Mouse (Mus musculus) myocyte (in vitro differentiated cells): Measurements from ENCODE around the gene Rtn4ip1. TPM values are rescaled to one million over a fixed set of nuclear protein-coding genes. Genes with fewer than 3 reads are reported as not detected.

Experiments
- H3K27me3 ChIP-seq: one replicate; pipeline ENCODE4 v1.6.1; 2011; ENCODE audit not compliant: control insufficient read depth, insufficient read depth, insufficient read length
- H3K36me3 ChIP-seq: one replicate; pipeline ENCODE4 v1.6.1; 2011; ENCODE audit not compliant: control insufficient read depth, insufficient read depth
- H3K4me2 ChIP-seq: one replicate; pipeline ENCODE4 v1.6.1; 2011; ENCODE audit warnings: low read depth, control low read depth
- H3K4me3 ChIP-seq: one replicate; pipeline ENCODE4 v1.5.1; 2011; ENCODE audit warnings: mild to moderate bottlenecking, control low read depth, moderate library complexity
- H3K79me2 ChIP-seq: one replicate; pipeline ENCODE4 v1.6.1; 2011; ENCODE audit not compliant: control insufficient read depth, insufficient read depth
- H3ac ChIP-seq: one replicate; pipeline ENCODE4 v1.6.1; 2011; ENCODE audit not compliant: control insufficient read depth, insufficient read length
- CEBPB ChIP-seq: IDR thresholded peaks from 2 replicates; pipeline ENCODE4 v1.6.1; 2011; ENCODE audit warnings: mild to moderate bottlenecking, moderate library complexity; ENCODE audit not compliant: poor library complexity, insufficient read depth, severe bottlenecking
- E2F4 ChIP-seq: IDR thresholded peaks from one replicate; pipeline ENCODE4 v1.6.1; 2011; ENCODE audit warnings: mild to moderate bottlenecking, control low read depth, moderate library complexity; ENCODE audit not compliant: insufficient read depth
- MAX ChIP-seq: IDR thresholded peaks from one replicate; pipeline ENCODE4 v1.6.1; 2011; ENCODE audit warnings: low read depth, mild to moderate bottlenecking, control low read depth
- MYOD1 ChIP-seq, 3 experiments: IDR thresholded peaks; one replicate each; pipeline ENCODE4 v1.6.1; 2011; ENCODE audit warnings: control low read depth in 2 of 3, low read depth in 2 of 3, mild to moderate bottlenecking in 2 of 3, moderate library complexity in 1 of 3; ENCODE audit not compliant: insufficient read length in 2 of 3, control insufficient read depth in 1 of 3
- MYOG ChIP-seq, 3 experiments: IDR thresholded peaks; one replicate each; pipeline ENCODE4 v1.6.1; 2011; ENCODE audit warnings: control low read depth in 2 of 3, low read depth in 2 of 3, mild to moderate bottlenecking in 2 of 3; ENCODE audit not compliant: insufficient read length in 2 of 3, control insufficient read depth in 1 of 3, insufficient read depth in 1 of 3
- POLR2A ChIP-seq: IDR thresholded peaks from one replicate; pipeline ENCODE4 v1.6.1; 2011; ENCODE audit warnings: low read depth, mild to moderate bottlenecking, control low read depth, moderate library complexity; ENCODE audit not compliant: insufficient read length
- POLR2AphosphoS2 ChIP-seq: IDR thresholded peaks from one replicate; pipeline ENCODE4 v1.6.1; 2011; ENCODE audit warnings: low read depth, control low read depth; ENCODE audit not compliant: insufficient read length
- REST ChIP-seq: IDR thresholded peaks from one replicate; pipeline ENCODE4 v1.6.1; 2011; ENCODE audit warnings: mild to moderate bottlenecking, control low read depth, moderate library complexity; ENCODE audit not compliant: insufficient read depth, insufficient read length
- SRF ChIP-seq: IDR thresholded peaks from one replicate; pipeline ENCODE4 v1.6.1; 2011; ENCODE audit warnings: low read depth; ENCODE audit not compliant: control insufficient read depth, insufficient read length
- TCF12 ChIP-seq: IDR thresholded peaks from one replicate; pipeline ENCODE4 v1.6.1; 2011; ENCODE audit warnings: mild to moderate bottlenecking, control low read depth; ENCODE audit not compliant: poor library complexity, insufficient read depth, severe bottlenecking
- TCF3 ChIP-seq: IDR thresholded peaks from one replicate; pipeline ENCODE4 v1.6.1; 2011; ENCODE audit warnings: low read depth, control low read depth; ENCODE audit not compliant: insufficient read length
- USF1 ChIP-seq: IDR thresholded peaks from one replicate; pipeline ENCODE4 v1.6.1; 2011; ENCODE audit warnings: low read depth, mild to moderate bottlenecking, control low read depth, moderate library complexity
- polyA plus RNA-seq: library from polyadenylated mRNA; unstranded; fragments of >200 nt; fragmentation: generic; extraction: Trizol; gene quantifications from one replicate; pipeline ENCODE4 v1.2.1, GENCODE M21; 2012; ENCODE audit warnings: missing spikeins

The Rtn4ip1 gene
- polyA plus RNA-seq, 1 experiment: 9.1 TPM

GRCm38 (mm10) chr10:43871458-43871857 lies 30.1 kb upstream of the Rtn4ip1 start:
- H3ac ChIP-seq: no peak overlapping the region
- no peak overlapping the region for H3K4me2 ChIP-seq
- no peaks in the 10 kb centered on the region for H3K79me2 ChIP-seq
- no peak overlapping the region for H3K4me3 ChIP-seq
- no peak for TF ChIP-seq USF1
- TF ChIP-seq SRF: no peak
- TF ChIP-seq MYOG (IDR thresholded peaks at IDR 0.05; ENCODE audit: control insufficient read depth in 1 of 3, insufficient read depth in 1 of 3, insufficient read length in 2 of 3, low read depth in 2 of 3): no peak
- TF ChIP-seq CEBPB: no peak
- TF ChIP-seq MAX: no peak
- no peak for TF ChIP-seq E2F4
- TF ChIP-seq MYOD1 (IDR thresholded peaks at IDR 0.05; ENCODE audit: control insufficient read depth in 1 of 3, insufficient read length in 2 of 3, low read depth in 2 of 3): no peak
- TF ChIP-seq TCF3: no peak
- TF ChIP-seq TCF12: no peak
- TF ChIP-seq POLR2AphosphoS2: no peak
- no peak for TF ChIP-seq POLR2A
- no peak for TF ChIP-seq REST
- no peaks in the 10 kb centered on the region for H3K36me3 ChIP-seq
- no peaks in the 10 kb centered on the region for H3K27me3 ChIP-seq

GRCm38 (mm10) chr10:43887676-43888075 lies 13.9 kb upstream of the Rtn4ip1 start:
- Histone ChIP-seq H3K36me3 (peaks cover 23% of the 10 kb centered on the region), H3ac (no peak overlapping the region), H3K4me3 (no peak overlapping the region), H3K27me3 (no peaks in the 10 kb centered on the region), H3K4me2 (no peak overlapping the region), H3K79me2 (no peaks in the 10 kb centered on the region)
- TF ChIP-seq POLR2AphosphoS2 (no peak), USF1 (no peak), MAX (no peak), MYOD1 (IDR thresholded peaks at IDR 0.05; ENCODE audit: control insufficient read depth in 1 of 3, insufficient read length in 2 of 3, low read depth in 2 of 3) (no peak), SRF (no peak), MYOG (IDR thresholded peaks at IDR 0.05; ENCODE audit: control insufficient read depth in 1 of 3, insufficient read depth in 1 of 3, insufficient read length in 2 of 3, low read depth in 2 of 3) (no peak), E2F4 (no peak), TCF12 (no peak), POLR2A (no peak), CEBPB (no peak), TCF3 (no peak), REST (no peak)

GRCm38 (mm10) chr10:43888976-43889375 lies 12.6 kb upstream of the Rtn4ip1 start:
- Histone ChIP-seq H3ac (no peak overlapping the region), H3K36me3 (peaks cover 29% of the 10 kb centered on the region), H3K4me2 (no peak overlapping the region), H3K4me3 (no peak overlapping the region), H3K79me2 (no peaks in the 10 kb centered on the region), H3K27me3 (no peaks in the 10 kb centered on the region)
- no peak for TF ChIP-seq POLR2AphosphoS2
- TF ChIP-seq TCF12: no peak
- no peak for TF ChIP-seq CEBPB
- TF ChIP-seq TCF3: no peak
- no peak for TF ChIP-seq E2F4
- no peak for TF ChIP-seq MYOD1 (IDR thresholded peaks at IDR 0.05; ENCODE audit: control insufficient read depth in 1 of 3, insufficient read length in 2 of 3, low read depth in 2 of 3)
- no peak for TF ChIP-seq USF1
- TF ChIP-seq POLR2A: no peak
- TF ChIP-seq MAX: no peak
- TF ChIP-seq MYOG (IDR thresholded peaks at IDR 0.05; ENCODE audit: control insufficient read depth in 1 of 3, insufficient read depth in 1 of 3, insufficient read length in 2 of 3, low read depth in 2 of 3): no peak

- Histone ChIP-seq H3K36me3 (peaks cover 32% of the 10 kb centered on the region), H3ac (no peak overlapping the region), H3K27me3 (no peaks in the 10 kb centered on the region), H3K4me2 (no peak overlapping the region), H3K4me3 (no peak overlapping the region), H3K79me2 (no peaks in the 10 kb centered on the region)
- TF ChIP-seq REST: no peak
- TF ChIP-seq SRF: no peak
- no peak for TF ChIP-seq USF1
- TF ChIP-seq E2F4: no peak
- TF ChIP-seq MAX: no peak
- TF ChIP-seq TCF12: no peak
- no peak for TF ChIP-seq TCF3
- TF ChIP-seq POLR2AphosphoS2: no peak
- TF ChIP-seq MYOG (IDR thresholded peaks at IDR 0.05; ENCODE audit: control insufficient read depth in 1 of 3, insufficient read depth in 1 of 3, insufficient read length in 2 of 3, low read depth in 2 of 3): no peak
These were observed 8.6 kb upstream of the Rtn4ip1 start for GRCm38 (mm10) chr10:43892971-43893370.

- Histone ChIP-seq H3K36me3 (peaks cover 15% of the 10 kb centered on the region), H3ac (no peak overlapping the region), H3K79me2 (no peaks in the 10 kb centered on the region), H3K4me3 (no peak overlapping the region), H3K4me2 (no peak overlapping the region), H3K27me3 (no peaks in the 10 kb centered on the region)
- TF ChIP-seq POLR2AphosphoS2 (no peak), TCF12 (no peak), SRF (no peak), E2F4 (no peak), POLR2A (no peak), MYOD1 (IDR thresholded peaks at IDR 0.05; ENCODE audit: control insufficient read depth in 1 of 3, insufficient read length in 2 of 3, low read depth in 2 of 3) (no peak), USF1 (no peak), MAX (no peak), TCF3 (no peak), CEBPB (no peak), REST (no peak), MYOG (IDR thresholded peaks at IDR 0.05; ENCODE audit: control insufficient read depth in 1 of 3, insufficient read depth in 1 of 3, insufficient read length in 2 of 3, low read depth in 2 of 3) (no peak)
These were observed 5.5 kb upstream of the Rtn4ip1 start for GRCm38 (mm10) chr10:43896065-43896464.
